Mouse (Mus musculus) Patski (cell line): Measurements from ENCODE around the gene Gm5662. TPM values are rescaled to one million over a fixed set of nuclear protein-coding genes. Genes with fewer than 3 reads are reported as not detected.
A peak's percentile ranks its signal among the peaks of the same experiment; 100 is the strongest.
"Not testable (repeated sequence)": the region's sequence is repeated elsewhere in the genome, so short reads cannot be mapped to it uniquely, and the experiment has no call there.

Experiments used
- ATAC-seq: fragments of 100-300 bp; one replicate; pipeline ENCODE4 v1.8.0; 2021
- CTCF ChIA-PET: fragments of 350-600 bp; sonication (Branson Sonifier 250); formaldehyde crosslinking; loops from one replicate; lab custom pipeline; 2022; ENCODE audit warnings: inconsistent platforms; lab: Charles Lee
- POLR2A ChIA-PET: fragments of 350-600 bp; sonication (Branson Sonifier 250); formaldehyde crosslinking; loops from one replicate; lab custom pipeline; 2022; ENCODE audit warnings: antibody characterized with exemption, inconsistent platforms; lab: Charles Lee
- DNase-seq: peaks from one replicate; pipeline ENCODE4 v3.0.0-alpha.2; 2011; ENCODE audit warnings: low read depth, low spot score
- H3K27me3 ChIP-seq: fragments of 371-371 bp; one replicate; pipeline ENCODE4 v1.5.1; 2021
- CTCF ChIP-seq: fragments of 100-300 bp; IDR thresholded peaks from one replicate; pipeline ENCODE4 v1.5.1; 2021
- in situ Hi-C: fragments of 300-500 bp; cut with MboI; formaldehyde crosslinking; loops from 3 replicates; pipeline ENCODE4 v1.11.1; 2018; ENCODE audit warnings: low pct_unique_long_range_greater_than_20kb, mixed read lengths
- polyA plus RNA-seq: library from polyadenylated mRNA; unstranded; gene quantifications from one replicate; pipeline ENCODE4 v1.2.3, GENCODE M21; 2021

Gm5662 gene
- 0.63 TPM for polyA plus RNA-seq

- CTCF ChIA-PET, H3K27me3 ChIP-seq, ATAC-seq, in situ Hi-C loops, DNase-seq, POLR2A ChIA-PET: not testable (repeated sequence)
Measured at GRCm38 (mm10) chr12:88274400-88274799, at the start of gene Gm5662. Gm5662 (minus strand) TSS chr12:88274500.

GRCm38 (mm10) chr12:88323926-88324325 lies 49.6 kb upstream of the Gm5662 start, which contains the start of gene Gm5039:
Gm5039 (minus strand) TSS chr12:88324026.
- ATAC-seq, POLR2A ChIA-PET, DNase-seq, in situ Hi-C loops, H3K27me3 ChIP-seq, CTCF ChIA-PET: not testable (repeated sequence)

GRCm38 (mm10) chr12:88314556-88314955 lies 40.3 kb upstream of the Gm5662 start:
- ATAC-seq (no peak), DNase-seq (no peak)
- ChIA-PET POLR2A (no interaction called here), CTCF (no interaction called here)
- no peak for TF ChIP-seq CTCF
- in situ Hi-C loops = no loop called here
- no peaks in the 10 kb centered on the region for H3K27me3 ChIP-seq

GRCm38 (mm10) chr12:88297171-88297570 lies 22.9 kb upstream of the Gm5662 start:
- in situ Hi-C loops, CTCF ChIA-PET, ATAC-seq, DNase-seq, POLR2A ChIA-PET, H3K27me3 ChIP-seq: not testable (repeated sequence)

GRCm38 (mm10) chr12:88293082-88293481 lies 18.8 kb upstream of the Gm5662 start:
- DNase-seq, POLR2A ChIA-PET, H3K27me3 ChIP-seq, ATAC-seq, in situ Hi-C loops, CTCF ChIA-PET: not testable (repeated sequence)

- H3K27me3 ChIP-seq, in situ Hi-C loops, CTCF ChIA-PET, DNase-seq, ATAC-seq, POLR2A ChIA-PET: not testable (repeated sequence)
Measured at GRCm38 (mm10) chr12:88285224-88285623, 10.9 kb upstream of the Gm5662 start.

- ChIA-PET CTCF (no interaction called here), POLR2A (no interaction called here)
- DNase-seq (peak; percentile 72), ATAC-seq (peak; percentile 78)
- no peak for TF ChIP-seq CTCF
- in situ Hi-C loops = loop anchor here (10.0 kb wide), 1 partner anchor 362 kb away; the partner anchor contains the start of gene Gm2022
- no peaks in the 10 kb centered on the region for H3K27me3 ChIP-seq
Measured at GRCm38 (mm10) chr12:88257241-88257640, 17.1 kb downstream of the Gm5662 start.

GRCm38 (mm10) chr12:88255917-88256316 lies 18.4 kb downstream of the Gm5662 start:
- ATAC-seq, CTCF ChIA-PET, H3K27me3 ChIP-seq, DNase-seq, POLR2A ChIA-PET: not testable (repeated sequence)
- in situ Hi-C loops = loop anchor here (10.0 kb wide), 1 partner anchor 361 kb away; the partner anchor contains the start of gene Gm2022

- POLR2A ChIA-PET = not testable (repeated sequence)
Measured at GRCm38 (mm10) chr12:88250000-88250399, 24.3 kb downstream of the Gm5662 start, which contains the start of gene Gm8332. Gm8332 (minus strand) TSS chr12:88250100.

GRCm38 (mm10) chr12:88245786-88246185 lies 28.5 kb downstream of the Gm5662 start:
- DNase-seq, POLR2A ChIA-PET, CTCF ChIA-PET, in situ Hi-C loops, H3K27me3 ChIP-seq: not testable (repeated sequence)
- peak; percentile 47 for ATAC-seq

More at GRCm38 (mm10) chr12:88250000-88250399, 24.3 kb downstream of the Gm5662 start, which contains the start of gene Gm8332:
- CTCF ChIA-PET, ATAC-seq, H3K27me3 ChIP-seq, DNase-seq: not testable (repeated sequence)
- in situ Hi-C loops = loop anchor here (10.0 kb wide), 1 partner anchor 355 kb away; the partner anchor contains the start of gene Gm2022

GRCm38 (mm10) chr12:88242940-88243339 lies 31.4 kb downstream of the Gm5662 start:
- ATAC-seq, in situ Hi-C loops, H3K27me3 ChIP-seq, CTCF ChIA-PET, DNase-seq, POLR2A ChIA-PET: not testable (repeated sequence)

Other genes starting within 250 kb of the Gm5662 start
- not detected for gene Gm2056, start 247.5 kb downstream of the Gm5662 start, polyA plus RNA-seq
- not detected for gene Gm16368, start 190.8 kb downstream of the Gm5662 start, polyA plus RNA-seq
- gene Gm10436, start 92.4 kb downstream of the Gm5662 start, polyA plus RNA-seq = not detected
- gene Gm8332, start 24.4 kb downstream of the Gm5662 start, polyA plus RNA-seq = 14.2 TPM
- 0.14 TPM for gene Gm5039, start 49.5 kb upstream of the Gm5662 start, polyA plus RNA-seq
- gene Adck1, start 86.1 kb upstream of the Gm5662 start, polyA plus RNA-seq = 23.1 TPM